Mouse (Mus musculus): ENCODE data around the gene Senp8. TPM values are rescaled to one million over a fixed set of nuclear protein-coding genes. Genes with fewer than 3 reads are reported as not detected.

The Senp8 gene
- polyA plus RNA-seq, 1 experiment from 2014 or later, result 10.2 TPM

- H3K9me3 ChIP-seq (replicated peaks; ENCODE audit: control insufficient read depth, low read length), result no peaks in the 10 kb centered on the region
- H3K4me2 ChIP-seq (ENCODE audit: low read depth, low read length), result no peak overlapping the region
- H3K27me3 ChIP-seq (ENCODE audit: control insufficient read depth, insufficient read depth, low read length), result no peaks in the 10 kb centered on the region
- no peak for ATAC-seq (replicated peaks; ENCODE audit: extremely low read depth, insufficient read depth, low FRiP score)
- H3K4me1 ChIP-seq (ENCODE audit: control insufficient read depth, insufficient read depth, low read length), result no peaks in the 10 kb centered on the region
- 71% methylated on average over 7 of the region's 7 CpGs for WGBS
- no peak overlapping the region for H3K4me3 ChIP-seq (ENCODE audit: low read length)
- no peak overlapping the region for H3K9ac ChIP-seq (ENCODE audit: low read length)
- H3K36me3 ChIP-seq (ENCODE audit: control insufficient read depth, insufficient read depth), result no peaks in the 10 kb centered on the region
- H3K27ac ChIP-seq (ENCODE audit: low read length), result no peak overlapping the region
Measured at GRCm38 (mm10) chr9:59701094-59701493, 49.4 kb downstream of the Senp8 start.

- H3K27ac ChIP-seq (ENCODE audit: low read length), result no peak overlapping the region
- no peak for ATAC-seq (replicated peaks; ENCODE audit: extremely low read depth, insufficient read depth, low FRiP score)
Measured at GRCm38 (mm10) chr9:59696381-59696780, 54.1 kb downstream of the Senp8 start.

GRCm38 (mm10) chr9:59695451-59695813 lies 55.1 kb downstream of the Senp8 start:
- H3K27ac ChIP-seq (ENCODE audit: low read length), result 0 out of 2 replicates have a peak overlapping the region, but pooled peaks have one; percentile 11
- no peak overlapping the region for H3K9ac ChIP-seq (ENCODE audit: low read length)
- WGBS, result 18% methylated on average over 3 of the region's 3 CpGs

More at GRCm38 (mm10) chr9:59696381-59696780, 54.1 kb downstream of the Senp8 start:
- H3K9ac ChIP-seq (ENCODE audit: low read length), result no peak overlapping the region
- 58% methylated on average over 3 of the region's 3 CpGs for WGBS
- H3K36me3 ChIP-seq (ENCODE audit: control insufficient read depth, insufficient read depth), result no peaks in the 10 kb centered on the region
- H3K4me1 ChIP-seq (ENCODE audit: control insufficient read depth, insufficient read depth, low read length), result peaks cover 28% of the 10 kb centered on the region
- no peaks in the 10 kb centered on the region for H3K9me3 ChIP-seq (replicated peaks; ENCODE audit: control insufficient read depth, low read length)
- H3K4me3 ChIP-seq (ENCODE audit: low read length), result no peak overlapping the region
- no peak overlapping the region for H3K4me2 ChIP-seq (ENCODE audit: low read depth, low read length)
- H3K27me3 ChIP-seq (ENCODE audit: control insufficient read depth, insufficient read depth, low read length), result no peaks in the 10 kb centered on the region

GRCm38 (mm10) chr9:59694571-59695450 lies 55.7 kb downstream of the Senp8 start:
- Histone ChIP-seq H3K36me3 (ENCODE audit: control insufficient read depth, insufficient read depth) (no peaks in the 10 kb centered on the region), H3K4me3 (ENCODE audit: low read length) (no peak overlapping the region), H3K4me1 (ENCODE audit: control insufficient read depth, insufficient read depth, low read length) (peaks cover 29% of the 10 kb centered on the region), H3K27me3 (ENCODE audit: control insufficient read depth, insufficient read depth, low read length) (no peaks in the 10 kb centered on the region), H3K9me3 (replicated peaks; ENCODE audit: control insufficient read depth, low read length) (no peaks in the 10 kb centered on the region), H3K4me2 (ENCODE audit: low read depth, low read length) (no peak overlapping the region), H3K27ac (ENCODE audit: low read length) (0 out of 2 replicates have a peak overlapping the region, but pooled peaks have one; percentile 11), H3K9ac (ENCODE audit: low read length) (0 out of 2 replicates have a peak overlapping the region, but pooled peaks have one; percentile 7)
- ATAC-seq (replicated peaks; ENCODE audit: extremely low read depth, insufficient read depth, low FRiP score), result no peak
- 47% methylated on average over 16 of the region's 16 CpGs for WGBS

More at GRCm38 (mm10) chr9:59695451-59695813, 55.1 kb downstream of the Senp8 start:
- Histone ChIP-seq H3K9me3 (replicated peaks; ENCODE audit: control insufficient read depth, low read length) (no peaks in the 10 kb centered on the region), H3K36me3 (ENCODE audit: control insufficient read depth, insufficient read depth) (no peaks in the 10 kb centered on the region), H3K4me3 (ENCODE audit: low read length) (no peak overlapping the region), H3K4me1 (ENCODE audit: control insufficient read depth, insufficient read depth, low read length) (peaks cover 29% of the 10 kb centered on the region), H3K27me3 (ENCODE audit: control insufficient read depth, insufficient read depth, low read length) (no peaks in the 10 kb centered on the region), H3K4me2 (ENCODE audit: low read depth, low read length) (no peak overlapping the region)
- ATAC-seq (replicated peaks; ENCODE audit: extremely low read depth, insufficient read depth, low FRiP score), result no peak

- WGBS, result 48% methylated on average over 9 of the region's 9 CpGs
- Histone ChIP-seq H3K36me3 (ENCODE audit: control insufficient read depth, insufficient read depth) (no peaks in the 10 kb centered on the region), H3K4me2 (ENCODE audit: low read depth, low read length) (peak overlapping the region; percentile 75), H3K4me3 (ENCODE audit: low read length) (peak overlapping the region; percentile 56), H3K4me1 (ENCODE audit: control insufficient read depth, insufficient read depth, low read length) (peaks cover 29% of the 10 kb centered on the region), H3K9me3 (replicated peaks; ENCODE audit: control insufficient read depth, low read length) (no peaks in the 10 kb centered on the region), H3K27ac (ENCODE audit: low read length) (peak overlapping the region; percentile 93), H3K27me3 (ENCODE audit: control insufficient read depth, insufficient read depth, low read length) (no peaks in the 10 kb centered on the region), H3K9ac (ENCODE audit: low read length) (peak overlapping the region; percentile 71)
- ATAC-seq (replicated peaks; ENCODE audit: extremely low read depth, insufficient read depth, low FRiP score), result peak; percentile 35
Measured at GRCm38 (mm10) chr9:59692145-59692544, 58.4 kb downstream of the Senp8 start.

GRCm38 (mm10) chr9:59691635-59692094 lies 58.8 kb downstream of the Senp8 start:
- no peaks in the 10 kb centered on the region for H3K27me3 ChIP-seq (ENCODE audit: control insufficient read depth, insufficient read depth, low read length)
- peak overlapping the region; percentile 56 for H3K4me3 ChIP-seq (ENCODE audit: low read length)
- H3K4me2 ChIP-seq (ENCODE audit: low read depth, low read length), result peak overlapping the region; percentile 75
- H3K9me3 ChIP-seq (replicated peaks; ENCODE audit: control insufficient read depth, low read length), result no peaks in the 10 kb centered on the region
- peak; percentile 94 for ATAC-seq (replicated peaks; ENCODE audit: extremely low read depth, insufficient read depth, low FRiP score)
- peak overlapping the region; percentile 71 for H3K9ac ChIP-seq (ENCODE audit: low read length)
- H3K36me3 ChIP-seq (ENCODE audit: control insufficient read depth, insufficient read depth), result no peaks in the 10 kb centered on the region
- H3K27ac ChIP-seq (ENCODE audit: low read length), result peak overlapping the region; percentile 93
- 7% methylated on average over 23 of the region's 23 CpGs for WGBS
- H3K4me1 ChIP-seq (ENCODE audit: control insufficient read depth, insufficient read depth, low read length), result peaks cover 29% of the 10 kb centered on the region

GRCm38 (mm10) chr9:59687416-59688046 lies 63.0 kb downstream of the Senp8 start:
- no peak for ATAC-seq (replicated peaks; ENCODE audit: extremely low read depth, insufficient read depth, low FRiP score)
- H3K4me2 ChIP-seq (ENCODE audit: low read depth, low read length), result no peak overlapping the region

More at GRCm38 (mm10) chr9:59687416-59688046, 63.0 kb downstream of the Senp8 start:
- Histone ChIP-seq H3K4me1 (ENCODE audit: control insufficient read depth, insufficient read depth, low read length) (peaks cover 13% of the 10 kb centered on the region), H3K27ac (ENCODE audit: low read length) (no peak overlapping the region), H3K9ac (ENCODE audit: low read length) (no peak overlapping the region), H3K27me3 (ENCODE audit: control insufficient read depth, insufficient read depth, low read length) (no peaks in the 10 kb centered on the region), H3K4me3 (ENCODE audit: low read length) (no peak overlapping the region), H3K9me3 (replicated peaks; ENCODE audit: control insufficient read depth, low read length) (no peaks in the 10 kb centered on the region), H3K36me3 (ENCODE audit: control insufficient read depth, insufficient read depth) (no peaks in the 10 kb centered on the region)
- WGBS, result 30% methylated on average over 6 of the region's 6 CpGs

Data from heart, embryonic 16.5 days (tissue).